Mouse (Mus musculus): ENCODE measurements around the gene Oprl1.

Oprl1 gene

DNA sequence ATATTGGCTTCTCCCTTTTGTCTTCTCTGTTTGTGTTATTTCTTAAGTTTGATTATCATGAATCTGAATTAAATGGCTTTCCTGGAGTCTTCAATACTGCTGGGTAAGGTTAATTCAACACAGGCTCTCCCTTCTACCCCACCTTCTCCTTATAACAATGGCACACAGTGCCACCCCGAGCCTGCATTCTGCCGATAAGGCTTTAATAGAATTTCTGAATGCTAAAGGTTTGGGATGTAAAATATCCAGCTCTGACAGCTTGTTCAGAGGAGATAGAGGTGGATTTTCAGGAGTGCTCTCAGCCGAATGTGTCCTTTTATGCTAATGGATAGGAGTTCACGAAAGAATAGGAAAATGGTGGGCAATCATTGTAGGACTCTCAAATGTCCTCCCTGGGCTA lies 50.4 kb downstream of the Oprl1 start:
- DNase-seq (ENCODE audit: low spot score), result no peak

- DNase-seq (ENCODE audit: low spot score), result no peak
These were observed 52.1 kb downstream of the Oprl1 start for GRCm38 (mm10) chr2:181766672-181767557.

DNA sequence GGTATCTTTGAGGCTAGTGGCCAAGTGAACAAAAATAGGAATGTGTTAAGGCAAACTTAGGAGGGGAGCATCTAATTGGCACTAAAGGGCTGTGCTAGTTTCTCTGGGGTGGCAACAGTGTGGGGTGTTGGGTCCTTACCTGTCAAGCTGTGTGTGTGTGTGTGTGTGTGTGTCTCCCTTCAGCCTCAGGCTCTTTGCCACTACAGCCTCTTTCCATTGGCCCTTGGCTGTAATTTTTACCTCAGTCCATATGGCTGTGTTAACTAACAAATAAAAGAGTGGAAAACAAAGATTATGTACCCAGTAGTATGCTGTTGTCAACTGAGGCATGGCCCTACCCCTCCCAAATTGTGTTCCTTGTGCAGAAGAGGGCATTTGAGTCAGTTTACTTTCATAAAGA lies 53.6 kb downstream of the Oprl1 start:
- no peak for DNase-seq (ENCODE audit: low spot score)

DNA sequence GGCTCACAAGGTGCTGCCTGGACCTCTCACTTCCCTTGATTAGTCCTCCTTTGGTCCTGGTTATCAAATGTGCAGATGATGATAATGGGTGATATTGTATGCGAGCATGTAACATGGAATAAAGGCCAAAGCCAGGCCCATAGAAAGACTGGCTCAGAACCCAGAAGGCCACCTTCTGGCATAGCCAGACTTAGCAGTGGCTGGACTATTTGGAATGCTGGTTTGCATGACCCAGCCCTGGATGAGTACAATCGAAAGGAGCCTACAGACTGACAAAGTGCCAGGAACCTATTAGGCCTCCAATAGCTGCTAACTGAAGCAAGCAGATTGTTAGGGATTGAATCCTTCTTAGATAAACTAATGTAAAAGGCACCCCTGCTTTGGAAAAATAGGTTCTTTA lies 54.6 kb downstream of the Oprl1 start:
- no peak for DNase-seq (ENCODE audit: low spot score)
